Mouse (Mus musculus): Measurements from ENCODE around the gene Pcsk2. TPM values are rescaled to one million over a fixed set of nuclear protein-coding genes. Genes with fewer than 3 reads are reported as not detected.

The Pcsk2 gene
- polyA plus RNA-seq, 1 experiment, result 0.29 TPM

- H3K27me3 ChIP-seq (ENCODE audit: control insufficient read depth, insufficient read depth, low read length), result no peaks in the 10 kb centered on the region
- H3K36me3 ChIP-seq (ENCODE audit: control insufficient read depth, insufficient read depth, low read length), result no peaks in the 10 kb centered on the region
- H3K27ac ChIP-seq (ENCODE audit: insufficient read depth, low read depth, low read length), result no peak overlapping the region
- no peaks in the 10 kb centered on the region for H3K4me1 ChIP-seq (ENCODE audit: control insufficient read depth, insufficient read depth, insufficient read length, low read length)
- TF ChIP-seq CTCF (IDR thresholded peaks at IDR 0.05; ENCODE audit: extremely low read depth, insufficient read length, insufficient replicate concordance, low read depth, low read length), result no peak
- TF ChIP-seq POLR2A (IDR thresholded peaks at IDR 0.05; ENCODE audit: low read depth, low read length), result no peak
- no peak overlapping the region for H3K4me3 ChIP-seq (ENCODE audit: low read depth, low read length)
- 67% methylated on average over 3 of the region's 3 CpGs for WGBS
Observed at GRCm38 (mm10) chr2:143708205-143708604, 162.2 kb downstream of the Pcsk2 start.

- H3K4me3 ChIP-seq (ENCODE audit: low read depth, low read length), result no peak overlapping the region
Observed at GRCm38 (mm10) chr2:143709249-143709648, 163.3 kb downstream of the Pcsk2 start.

GRCm38 (mm10) chr2:143709979-143710378 lies 164.0 kb downstream of the Pcsk2 start:
- H3K27me3 ChIP-seq (ENCODE audit: control insufficient read depth, insufficient read depth, low read length), result no peaks in the 10 kb centered on the region
- no peaks in the 10 kb centered on the region for H3K36me3 ChIP-seq (ENCODE audit: control insufficient read depth, insufficient read depth, low read length)
- H3K4me3 ChIP-seq (ENCODE audit: low read depth, low read length), result no peak overlapping the region
- no peak overlapping the region for H3K27ac ChIP-seq (ENCODE audit: insufficient read depth, low read depth, low read length)
- TF ChIP-seq CTCF (IDR thresholded peaks at IDR 0.05; ENCODE audit: extremely low read depth, insufficient read length, insufficient replicate concordance, low read depth, low read length) (no peak), POLR2A (IDR thresholded peaks at IDR 0.05; ENCODE audit: low read depth, low read length) (no peak)
- 86% methylated on average over 2 of the region's 2 CpGs for WGBS
- H3K4me1 ChIP-seq (ENCODE audit: control insufficient read depth, insufficient read depth, insufficient read length, low read length), result no peaks in the 10 kb centered on the region

More at GRCm38 (mm10) chr2:143709249-143709648, 163.3 kb downstream of the Pcsk2 start:
- no peaks in the 10 kb centered on the region for H3K27me3 ChIP-seq (ENCODE audit: control insufficient read depth, insufficient read depth, low read length)
- no peaks in the 10 kb centered on the region for H3K4me1 ChIP-seq (ENCODE audit: control insufficient read depth, insufficient read depth, insufficient read length, low read length)
- no peak for TF ChIP-seq CTCF (IDR thresholded peaks at IDR 0.05; ENCODE audit: extremely low read depth, insufficient read length, insufficient replicate concordance, low read depth, low read length)
- TF ChIP-seq POLR2A (IDR thresholded peaks at IDR 0.05; ENCODE audit: low read depth, low read length), result no peak
- WGBS, result 17% methylated on average over 4 of the region's 4 CpGs
- no peak overlapping the region for H3K27ac ChIP-seq (ENCODE audit: insufficient read depth, low read depth, low read length)
- no peaks in the 10 kb centered on the region for H3K36me3 ChIP-seq (ENCODE audit: control insufficient read depth, insufficient read depth, low read length)

- H3K36me3 ChIP-seq (ENCODE audit: control insufficient read depth, insufficient read depth, low read length), result no peaks in the 10 kb centered on the region
- no peaks in the 10 kb centered on the region for H3K27me3 ChIP-seq (ENCODE audit: control insufficient read depth, insufficient read depth, low read length)
- 77% methylated on average over 4 of the region's 4 CpGs for WGBS
- no peaks in the 10 kb centered on the region for H3K4me1 ChIP-seq (ENCODE audit: control insufficient read depth, insufficient read depth, insufficient read length, low read length)
- H3K4me3 ChIP-seq (ENCODE audit: low read depth, low read length), result no peak overlapping the region
- H3K27ac ChIP-seq (ENCODE audit: insufficient read depth, low read depth, low read length), result no peak overlapping the region
- no peak for TF ChIP-seq CTCF (IDR thresholded peaks at IDR 0.05; ENCODE audit: extremely low read depth, insufficient read length, insufficient replicate concordance, low read depth, low read length)
Observed at GRCm38 (mm10) chr2:143711886-143712285, 165.9 kb downstream of the Pcsk2 start.

GRCm38 (mm10) chr2:143712901-143713300 lies 166.9 kb downstream of the Pcsk2 start:
- H3K27me3 ChIP-seq (ENCODE audit: control insufficient read depth, insufficient read depth, low read length), result no peaks in the 10 kb centered on the region
- TF ChIP-seq CTCF (IDR thresholded peaks at IDR 0.05; ENCODE audit: extremely low read depth, insufficient read length, insufficient replicate concordance, low read depth, low read length) (no peak), POLR2A (IDR thresholded peaks at IDR 0.05; ENCODE audit: low read depth, low read length) (no peak)
- no peak overlapping the region for H3K27ac ChIP-seq (ENCODE audit: insufficient read depth, low read depth, low read length)
- no peaks in the 10 kb centered on the region for H3K36me3 ChIP-seq (ENCODE audit: control insufficient read depth, insufficient read depth, low read length)
- 75% methylated on average over 3 of the region's 3 CpGs for WGBS
- H3K4me3 ChIP-seq (ENCODE audit: low read depth, low read length), result no peak overlapping the region
- no peaks in the 10 kb centered on the region for H3K4me1 ChIP-seq (ENCODE audit: control insufficient read depth, insufficient read depth, insufficient read length, low read length)

- Histone ChIP-seq H3K36me3 (ENCODE audit: control insufficient read depth, insufficient read depth, low read length) (no peaks in the 10 kb centered on the region), H3K4me3 (ENCODE audit: low read depth, low read length) (no peak overlapping the region), H3K27ac (ENCODE audit: insufficient read depth, low read depth, low read length) (no peak overlapping the region), H3K27me3 (ENCODE audit: control insufficient read depth, insufficient read depth, low read length) (no peaks in the 10 kb centered on the region), H3K4me1 (ENCODE audit: control insufficient read depth, insufficient read depth, insufficient read length, low read length) (no peaks in the 10 kb centered on the region)
- 92% methylated on average over 4 of the region's 4 CpGs for WGBS
- TF ChIP-seq CTCF (IDR thresholded peaks at IDR 0.05; ENCODE audit: extremely low read depth, insufficient read length, insufficient replicate concordance, low read depth, low read length), result no peak
- no peak for TF ChIP-seq POLR2A (IDR thresholded peaks at IDR 0.05; ENCODE audit: low read depth, low read length)
Observed at GRCm38 (mm10) chr2:143713902-143714301, 167.9 kb downstream of the Pcsk2 start.

- no peak overlapping the region for H3K4me3 ChIP-seq (ENCODE audit: low read depth, low read length)
- no peaks in the 10 kb centered on the region for H3K36me3 ChIP-seq (ENCODE audit: control insufficient read depth, insufficient read depth, low read length)
- TF ChIP-seq POLR2A (IDR thresholded peaks at IDR 0.05; ENCODE audit: low read depth, low read length) (no peak), CTCF (IDR thresholded peaks at IDR 0.05; ENCODE audit: extremely low read depth, insufficient read length, insufficient replicate concordance, low read depth, low read length) (no peak)
- no peak overlapping the region for H3K27ac ChIP-seq (ENCODE audit: insufficient read depth, low read depth, low read length)
- no peaks in the 10 kb centered on the region for H3K4me1 ChIP-seq (ENCODE audit: control insufficient read depth, insufficient read depth, insufficient read length, low read length)
- H3K27me3 ChIP-seq (ENCODE audit: control insufficient read depth, insufficient read depth, low read length), result no peaks in the 10 kb centered on the region
- 65% methylated on average over 4 of the region's 4 CpGs for WGBS
Observed at GRCm38 (mm10) chr2:143715110-143715509, 169.2 kb downstream of the Pcsk2 start.

- TF ChIP-seq POLR2A (IDR thresholded peaks at IDR 0.05; ENCODE audit: low read depth, low read length) (no peak), CTCF (IDR thresholded peaks at IDR 0.05; ENCODE audit: extremely low read depth, insufficient read length, insufficient replicate concordance, low read depth, low read length) (no peak)
- no peaks in the 10 kb centered on the region for H3K4me1 ChIP-seq (ENCODE audit: control insufficient read depth, insufficient read depth, insufficient read length, low read length)
- no peak overlapping the region for H3K4me3 ChIP-seq (ENCODE audit: low read depth, low read length)
- no peaks in the 10 kb centered on the region for H3K36me3 ChIP-seq (ENCODE audit: control insufficient read depth, insufficient read depth, low read length)
- no peak overlapping the region for H3K27ac ChIP-seq (ENCODE audit: insufficient read depth, low read depth, low read length)
- WGBS, result 12% methylated on average over 4 of the region's 4 CpGs
- H3K27me3 ChIP-seq (ENCODE audit: control insufficient read depth, insufficient read depth, low read length), result no peaks in the 10 kb centered on the region
Observed at GRCm38 (mm10) chr2:143723231-143723630, 177.3 kb downstream of the Pcsk2 start.

Measured in small intestine, adult 2 months (tissue).